Mouse (Mus musculus): ENCODE data around the gene Ndufs1. TPM values are rescaled to one million over a fixed set of nuclear protein-coding genes. Genes with fewer than 3 reads are reported as not detected.
A peak's percentile ranks its signal among the peaks of the same experiment; 100 is the strongest.

Ndufs1 gene
- total RNA-seq (2021) = 100 to 1,000 TPM; 150 to 159 TPM
- long read RNA-seq, experiment 1, transcript Ndufs1-201 (19 exons, 2,661 nt) = major isoform, 104 of 240 reads
- long read RNA-seq, experiment 1, transcript Ndufs1-203 (19 exons, 2,590 nt) = minor isoform, 67 of 240 reads
- long read RNA-seq, experiment 1, partial matches to known transcripts = 11 of 240 reads
- long read RNA-seq, experiment 1, other reads (novel, unspliced or antisense) = 53 of 240 reads
- long read RNA-seq, experiment 2, transcript Ndufs1-203 (19 exons, 2,590 nt) = minor isoform, 67 of 199 reads
- long read RNA-seq, experiment 2, transcript Ndufs1-201 (19 exons, 2,661 nt) = major isoform, 97 of 199 reads
- long read RNA-seq, experiment 2, partial matches to known transcripts = 5 of 199 reads
- long read RNA-seq, experiment 2, other reads (novel, unspliced or antisense) = 28 of 199 reads

DNA sequence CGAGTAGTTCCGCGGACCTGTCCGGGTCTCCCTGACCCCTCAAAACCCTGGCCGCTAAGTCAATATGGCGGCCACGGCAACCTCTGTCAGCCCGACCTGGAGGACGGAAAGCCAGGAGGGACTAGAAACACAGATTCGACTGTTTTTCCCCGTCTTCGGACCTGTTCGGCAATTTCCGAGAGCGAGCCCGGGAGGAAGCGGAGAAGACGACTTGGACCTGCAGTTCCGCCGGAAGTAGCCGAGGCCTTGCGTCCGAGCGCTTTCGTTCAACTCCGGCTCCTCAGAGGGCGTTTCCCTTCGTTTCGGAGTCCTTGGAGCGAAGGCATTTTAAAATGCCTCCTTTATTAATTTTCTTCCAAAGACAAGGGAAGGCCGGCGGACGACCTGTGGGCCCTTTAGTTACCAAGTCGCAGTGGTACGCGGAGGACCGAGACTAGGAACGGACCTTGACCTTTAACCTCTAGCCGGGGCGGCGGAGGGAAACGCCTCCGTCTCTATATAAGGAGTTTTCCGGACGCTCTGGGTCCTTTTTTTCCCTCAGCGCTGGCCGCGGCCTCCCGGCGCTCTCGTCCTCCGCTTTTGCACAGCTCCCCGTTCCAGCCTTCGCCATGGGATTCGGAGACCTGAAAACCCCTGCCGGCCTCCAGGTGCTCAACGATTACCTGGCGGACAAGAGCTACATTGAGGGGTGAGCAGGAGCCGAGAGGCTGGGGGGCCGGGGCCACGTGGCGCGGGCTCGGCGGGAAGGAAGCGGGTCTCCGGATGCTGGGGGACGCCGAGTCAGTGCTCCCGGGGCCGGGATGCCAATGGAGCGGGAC lies at the start of gene Ndufs1, which contains the start of gene Eef1b2:
Gene Ndufs1 (minus strand): TSS at position 230 of the 818 bp plus-strand sequence.
Gene Eef1b2 (plus strand): TSS at position 222 of the 818 bp plus-strand sequence.
- DNase-seq (ENCODE audit: low spot score in 2 of 2) = peak; percentile 99

DNA sequence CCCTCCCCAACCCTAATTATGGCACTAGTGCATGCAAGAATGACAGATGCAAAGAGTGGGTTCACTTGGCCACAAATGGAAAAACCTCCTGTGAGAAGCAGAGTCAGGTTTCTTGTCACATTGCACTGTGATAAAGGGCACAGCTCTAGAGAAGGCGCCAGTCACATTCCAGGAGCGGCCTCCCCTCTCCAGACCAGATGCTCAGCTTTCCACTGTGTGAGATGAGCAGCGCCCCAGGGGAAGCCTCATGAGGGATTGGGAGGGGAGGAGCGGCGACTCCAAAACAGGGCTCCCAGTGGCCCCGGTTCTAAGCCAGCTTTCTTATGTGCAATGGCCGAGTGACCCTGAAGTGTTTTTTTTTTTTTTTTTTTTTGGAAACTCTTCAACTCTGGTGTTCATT lies 49.3 kb upstream of the Ndufs1 start:
- DNase-seq (ENCODE audit: low spot score in 2 of 2) = no peak

GRCm38 (mm10) chr1:63225009-63225408 lies 48.4 kb upstream of the Ndufs1 start:
- DNase-seq (ENCODE audit: low spot score in 2 of 2) = no peak

GRCm38 (mm10) chr1:63219277-63219676 lies 42.6 kb upstream of the Ndufs1 start:
- DNase-seq (ENCODE audit: low spot score in 2 of 2) = no peak

GRCm38 (mm10) chr1:63214631-63215030 lies 38.0 kb upstream of the Ndufs1 start:
- DNase-seq (ENCODE audit: low spot score in 2 of 2) = no peak

DNA sequence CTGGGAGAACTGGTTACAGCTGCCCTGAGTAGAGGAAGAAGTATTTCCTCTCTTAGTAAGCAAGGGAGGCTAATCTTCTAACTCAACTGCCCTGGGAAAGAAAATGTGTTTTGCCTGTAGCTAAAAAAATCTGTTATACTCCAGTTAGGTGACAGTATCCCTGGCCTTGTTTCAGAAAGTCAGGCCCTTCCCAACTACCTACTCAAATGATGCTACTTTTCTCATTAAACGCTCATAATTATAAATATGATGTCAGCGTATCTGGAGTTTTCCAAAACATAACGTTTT lies 37.6 kb upstream of the Ndufs1 start, which contains the start of gene Gpr1:
Gene Gpr1 (minus strand): TSS at position 273 of the 288 bp plus-strand sequence.
- no peak for DNase-seq (ENCODE audit: low spot score in 2 of 2)

DNA sequence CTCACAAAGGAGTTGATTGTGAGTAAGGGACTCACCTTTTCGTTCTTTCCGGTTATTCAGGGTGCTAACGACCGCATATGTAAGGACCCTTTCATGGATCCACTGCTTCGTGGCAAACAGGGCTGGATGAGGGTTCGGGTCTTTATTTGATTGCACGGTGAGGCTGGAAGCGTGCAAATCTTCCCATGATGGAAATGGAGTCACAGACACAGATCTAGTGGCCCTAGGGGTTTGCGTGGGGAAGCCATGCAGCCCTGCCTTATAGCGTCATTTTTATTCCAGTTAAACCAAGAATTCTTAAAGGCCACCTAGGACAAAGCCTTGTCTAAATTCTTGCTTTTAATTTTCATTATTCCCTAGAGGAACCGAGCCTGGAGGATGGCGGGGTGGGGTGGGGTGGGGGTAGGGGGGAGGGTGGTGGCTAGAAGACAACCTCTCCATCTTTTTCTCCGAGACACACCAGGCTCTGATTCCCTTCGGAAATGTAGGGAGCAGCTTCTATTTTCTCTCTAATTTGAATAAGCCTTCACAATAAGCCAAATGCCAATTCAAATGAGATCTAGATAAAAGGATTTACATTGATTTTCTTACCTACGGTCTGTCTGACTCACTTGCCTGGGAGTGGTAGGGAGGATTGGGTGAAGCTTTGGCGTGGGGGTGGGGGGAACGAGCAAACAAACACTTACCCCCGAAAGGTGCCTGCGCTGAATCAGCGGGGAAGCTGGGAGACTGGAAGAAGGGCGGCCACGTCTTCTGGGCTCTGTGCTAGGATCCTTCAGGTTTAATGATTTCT lies 37.0 kb upstream of the Ndufs1 start:
- peak; percentile 8 to 9 for DNase-seq (ENCODE audit: low spot score in 2 of 2)

- no peak for DNase-seq (ENCODE audit: low spot score in 2 of 2)
These were observed 33.4 kb upstream of the Ndufs1 start for GRCm38 (mm10) chr1:63209861-63210529.

GRCm38 (mm10) chr1:63207607-63208006 lies 31.0 kb upstream of the Ndufs1 start:
- no peak for DNase-seq (ENCODE audit: low spot score in 2 of 2)

GRCm38 (mm10) chr1:63204660-63205394 lies 28.2 kb upstream of the Ndufs1 start:
- no peak for DNase-seq (ENCODE audit: low spot score in 2 of 2)

DNA sequence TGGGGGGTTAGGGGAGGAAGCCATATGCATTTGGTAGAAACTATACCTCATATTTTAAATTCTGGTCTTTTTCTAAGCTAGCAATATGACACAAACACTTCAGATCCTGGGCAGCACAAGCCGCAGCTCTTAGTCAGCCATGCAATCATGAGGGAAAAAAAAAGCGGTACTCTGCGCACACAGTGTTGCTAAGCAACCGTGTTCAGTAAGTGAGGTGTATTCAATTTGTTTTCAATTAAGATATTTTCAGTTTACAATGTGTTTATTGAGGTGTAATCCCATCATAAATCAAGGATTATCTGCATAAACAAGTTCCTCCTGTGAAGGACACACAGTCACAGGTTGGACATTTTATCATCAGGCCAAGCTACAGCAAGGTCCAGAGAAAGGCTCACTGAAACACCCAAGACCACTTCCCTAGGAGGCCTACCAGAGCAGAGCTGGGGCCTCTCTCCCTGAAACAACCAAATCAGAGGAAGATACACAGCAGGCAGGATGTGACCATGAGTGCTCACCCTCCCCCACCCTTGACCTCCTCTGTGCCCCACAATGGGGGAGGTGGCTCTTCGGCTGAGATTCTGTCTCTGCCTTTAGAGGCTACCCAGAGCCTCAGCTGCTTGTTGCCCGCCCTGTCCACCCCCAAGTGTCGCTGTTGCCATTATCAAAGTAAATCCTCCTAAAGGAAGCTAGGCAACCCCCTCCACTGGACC lies 27.5 kb upstream of the Ndufs1 start:
- no peak for DNase-seq (ENCODE audit: low spot score in 2 of 2)

DNA sequence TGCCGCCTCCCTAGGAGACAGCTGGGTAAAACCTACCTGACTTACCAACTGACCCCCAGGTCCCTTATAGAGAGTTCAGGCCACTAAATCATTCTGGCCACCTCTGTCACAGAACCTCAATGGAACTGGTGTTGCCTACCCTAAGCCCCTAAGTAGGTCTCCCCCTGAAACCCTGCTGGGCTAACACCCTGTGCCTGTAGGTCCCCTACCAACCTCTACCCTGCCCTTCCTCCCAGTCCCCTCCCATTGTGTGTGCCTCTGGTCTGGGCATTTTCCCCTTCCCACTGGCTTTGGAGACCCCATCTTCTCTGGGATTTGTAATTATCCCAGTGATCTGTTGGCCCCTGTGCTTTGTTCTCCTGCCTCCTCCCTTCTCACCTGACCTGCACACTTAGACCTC lies 26.8 kb upstream of the Ndufs1 start:
- no peak for DNase-seq (ENCODE audit: low spot score in 2 of 2)

DNA sequence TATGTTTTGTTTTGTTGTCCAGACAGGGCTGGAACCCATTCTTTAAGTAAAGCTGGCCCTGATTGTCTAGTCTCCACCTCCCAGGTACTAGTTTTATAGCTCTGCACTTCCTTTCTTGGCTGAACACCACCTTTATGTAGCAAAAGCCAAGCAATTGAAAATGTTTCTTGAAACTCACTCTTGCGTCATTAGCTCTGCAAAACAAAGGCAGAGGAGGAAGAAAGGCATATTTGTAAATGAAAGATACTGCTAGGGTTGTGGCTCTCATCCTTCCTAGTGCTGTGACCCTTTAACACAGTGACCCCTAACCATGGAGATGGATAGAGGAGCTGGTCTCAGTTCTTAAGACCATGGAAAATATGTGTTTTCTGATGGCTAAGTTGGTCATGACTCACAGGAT lies 25.0 kb upstream of the Ndufs1 start:
- no peak for DNase-seq (ENCODE audit: low spot score in 2 of 2)

- no peak for DNase-seq (ENCODE audit: low spot score in 2 of 2)
These were observed 23.7 kb upstream of the Ndufs1 start for GRCm38 (mm10) chr1:63200322-63200721.

GRCm38 (mm10) chr1:63199387-63199786 lies 22.8 kb upstream of the Ndufs1 start:
- no peak for DNase-seq (ENCODE audit: low spot score in 2 of 2)

GRCm38 (mm10) chr1:63195848-63196512 lies 19.3 kb upstream of the Ndufs1 start:
- DNase-seq (ENCODE audit: low spot score in 2 of 2) = no peak

GRCm38 (mm10) chr1:63192306-63193065 lies 15.9 kb upstream of the Ndufs1 start:
- DNase-seq (ENCODE audit: low spot score in 2 of 2) = no peak

DNA sequence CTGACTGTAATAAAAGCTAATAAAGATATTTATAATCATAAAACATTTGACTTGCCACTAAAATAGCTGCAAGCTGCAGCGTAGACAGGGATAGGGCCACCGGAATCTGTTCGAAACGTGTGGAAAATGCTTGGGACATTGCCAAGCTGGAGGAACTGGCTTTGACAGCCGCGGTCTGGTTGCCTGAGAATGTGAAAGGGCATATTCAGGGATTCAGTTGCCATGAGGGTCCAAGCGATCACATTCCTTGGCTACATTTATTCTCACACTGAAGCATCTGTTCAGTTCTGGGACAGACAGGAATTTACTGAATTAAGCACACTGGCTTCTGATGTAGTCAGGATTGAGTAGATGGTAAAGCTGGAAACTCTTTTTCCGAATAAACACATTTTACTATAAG lies 14.2 kb upstream of the Ndufs1 start:
- no peak for DNase-seq (ENCODE audit: low spot score in 2 of 2)

All from left cerebral cortex, adult 18-20 months (tissue).